Mouse (Mus musculus): ENCODE measurements at regions not wholly inside any gene's neighbourhood (a gene's known extent, or its start where the extent isn't known, plus 50 kb on each side); places are given as distances from the start of the nearest gene placed in this dataset.

DNA sequence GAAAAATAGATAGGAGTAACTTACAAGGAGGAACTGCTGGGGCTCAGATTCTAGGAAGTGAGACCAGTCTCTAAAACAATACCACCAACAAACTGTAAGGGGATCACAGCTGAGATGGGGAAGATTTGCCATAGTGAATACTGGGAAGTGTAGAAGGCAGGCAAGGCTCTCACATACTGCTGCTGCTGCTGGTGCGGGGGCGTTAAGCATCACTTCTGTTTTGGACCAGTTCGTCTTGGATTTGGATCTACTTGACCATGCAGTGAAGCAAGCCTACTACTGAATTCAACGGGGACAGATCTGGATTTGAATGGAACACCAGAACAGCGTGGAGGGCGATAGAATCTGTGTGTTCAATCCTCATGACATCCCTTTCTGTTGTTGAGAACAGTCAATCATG is 76.1 kb upstream of the Serp2 start:
- TF ChIP-seq USF1 (IDR thresholded peaks at IDR 0.05; ENCODE audit: low read depth) (no peak), CTCF (IDR thresholded peaks at IDR 0.05; ENCODE audit: control insufficient read depth, insufficient read depth, insufficient read length) (no peak)

Data from C2C12 (cell line).